Mouse (Mus musculus) neutrophil, adult 65 days (primary cell): ENCODE measurements around the gene Rnaset2a. TPM values are rescaled to one million over a fixed set of nuclear protein-coding genes. Genes with fewer than 3 reads are reported as not detected.

Experiments used
- total RNA-seq: library from RNA; stranded (reverse); gene quantifications from 2 replicates; pipeline ENCODE4 v1.2.4, GENCODE M21; 2023

The Rnaset2a gene
- 24.0 and 30.5 TPM in 2 replicates for total RNA-seq

GRCm38 (mm10) chr17:8147439-8148316, at the start of gene Rnaset2a, which contains the start of gene Gm49673:
Gene Rnaset2a (minus strand): TSS chr17:8148097.
Gene Gm49673 (minus strand): TSS chr17:8147788.

GRCm38 (mm10) chr17:8164701-8165607, 17.1 kb upstream of the Rnaset2a start, which contains the start of gene Fgfr1op:
Gene Fgfr1op (plus strand): TSS chr17:8165501.

Other genes with a start within 250 kb of the Rnaset2a start
- gene Tagap, start 222.1 kb downstream of the Rnaset2a start, total RNA-seq = 131 and 146 TPM in 2 replicates
- 18.2 and 25.5 TPM in 2 replicates for gene Rsph3a, start 202.5 kb downstream of the Rnaset2a start, total RNA-seq
- 0.32 and 0.38 TPM in 2 replicates for gene Gm49673, start 309 bp downstream of the Rnaset2a start, total RNA-seq
- 16.8 and 24.5 TPM in 2 replicates for gene Fgfr1op, start 17.4 kb upstream of the Rnaset2a start, total RNA-seq
- gene Ccr6, start 87.9 kb upstream of the Rnaset2a start, total RNA-seq = not detected in 2 replicates
- 65.4 and 68.7 TPM in 2 replicates for gene Mpc1, start 134.8 kb upstream of the Rnaset2a start, total RNA-seq
- 94.6 and 108 TPM in 2 replicates for gene Sft2d1, start 163.0 kb upstream of the Rnaset2a start, total RNA-seq
- 0.43 TPM in 1 of 2 replicates, not detected in the other for gene Prr18, start 189.4 kb upstream of the Rnaset2a start, total RNA-seq
- gene T2, start 207.9 kb upstream of the Rnaset2a start, total RNA-seq = not detected in 2 replicates